Mouse (Mus musculus): ENCODE measurements at regions not wholly inside any gene's neighbourhood (a gene's known extent, or its start where the extent isn't known, plus 50 kb on each side); places are given as distances from the start of the nearest gene placed in this dataset.

DNA sequence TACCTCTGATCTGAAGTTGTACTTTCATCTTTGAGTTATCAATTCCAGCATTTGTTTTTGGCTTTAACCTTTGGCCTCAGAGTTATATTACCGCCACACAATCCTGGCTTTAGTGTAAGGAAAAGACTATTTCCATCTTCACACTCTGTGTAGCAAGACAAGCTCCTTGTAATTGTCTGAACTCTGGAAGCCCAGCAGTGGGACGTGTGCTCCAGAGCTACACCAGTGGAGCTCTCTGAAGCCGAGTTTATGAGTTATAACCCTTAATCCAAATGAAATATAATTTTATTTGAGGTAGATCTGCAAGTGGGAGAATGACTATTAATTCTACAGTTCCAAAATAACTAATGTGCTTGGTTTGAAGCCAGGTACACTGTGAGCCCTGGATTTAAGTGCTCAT is 2103.8 kb downstream of the 4930444P10Rik start:
- TF ChIP-seq EP300 (IDR thresholded peaks at IDR 0.05; ENCODE audit: insufficient read depth, low read depth, low read length) (no peak), POLR2A (IDR thresholded peaks at IDR 0.05; ENCODE audit: insufficient read depth, low read length) (no peak)

All from ES-Bruce4 (cell line).